Mouse (Mus musculus) stomach, embryonic 16.5 days (tissue): ENCODE measurements at regions not wholly inside any gene's neighbourhood (a gene's known extent, or its start where the extent isn't known, plus 50 kb on each side); places are given as distances from the start of the nearest gene placed in this dataset.

Experiments used
- ATAC-seq: fragments of 200-750 bp; cut with Nextera tagmentation; 2 replicates; pipeline ENCODE4 v1.8.0; 2017; ENCODE audit warnings: moderate number of reproducible peaks, moderate TSS enrichment; ENCODE audit not compliant: insufficient read depth, low FRiP score
- H3K27ac ChIP-seq: fragments of 300-500 bp; sonication (generic); 2 replicates; pipeline ENCODE4 v1.5.1; 2014; ENCODE audit warnings: low read length
- H3K27me3 ChIP-seq: fragments of 300-500 bp; sonication (generic); 2 replicates; pipeline ENCODE4 v1.6.1; 2014; ENCODE audit warnings: low read length, control low read depth, mixed read lengths; ENCODE audit not compliant: control insufficient read depth, insufficient read depth
- H3K36me3 ChIP-seq: fragments of 300-500 bp; sonication (generic); 2 replicates; pipeline ENCODE4 v1.6.1; 2014; ENCODE audit warnings: low read length; ENCODE audit not compliant: control insufficient read depth, insufficient read depth
- H3K4me1 ChIP-seq: fragments of 300-500 bp; sonication (generic); 2 replicates; pipeline ENCODE4 v1.6.1; 2014; ENCODE audit warnings: low read length, control low read depth, mixed read lengths; ENCODE audit not compliant: control insufficient read depth, insufficient read depth
- H3K4me2 ChIP-seq: fragments of 300-500 bp; sonication (generic); 2 replicates; pipeline ENCODE4 v1.6.1; 2014; ENCODE audit warnings: low read depth, low read length, mixed read lengths
- H3K4me3 ChIP-seq: fragments of 300-500 bp; sonication (generic); replicated peaks from 2 replicates; pipeline ENCODE4 v1.5.1; 2014; ENCODE audit warnings: mild to moderate bottlenecking, low read length
- H3K9ac ChIP-seq: fragments of 300-500 bp; sonication (generic); 2 replicates; pipeline ENCODE4 v1.6.1; 2014; ENCODE audit warnings: low read length
- H3K9me3 ChIP-seq: fragments of 300-500 bp; sonication (generic); replicated peaks from 2 replicates; pipeline ENCODE4 v1.6.1; 2016; ENCODE audit warnings: low read length, control low read depth; ENCODE audit not compliant: control insufficient read depth
- WGBS: fragments of 180-500 bp; shearing (Covaris S2); extraction: QIAGEN DNeasy Blood & Tissue Kit; methylation state at CpG from one replicate; pipeline ENCODE4 v1.1.7; 2014; 5-methylcytosine and 5-hydroxymethylcytosine counted together

- Histone ChIP-seq H3K36me3 (no peaks in the 10 kb centered on the region), H3K4me1 (no peaks in the 10 kb centered on the region), H3K9ac (no peak overlapping the region), H3K27ac (no peak overlapping the region), H3K9me3 (no peaks in the 10 kb centered on the region), H3K4me2 (no peak overlapping the region), H3K4me3 (no peak overlapping the region), H3K27me3 (no peaks in the 10 kb centered on the region)
- no peak for ATAC-seq
- WGBS: 38% methylated on average over 7 of the region's 7 CpGs
Observed at GRCm38 (mm10) chr19:14777709-14778108, 179.9 kb upstream of the Tle4 start.

GRCm38 (mm10) chr19:14777198-14777597, 179.3 kb upstream of the Tle4 start:
- Histone ChIP-seq H3K27ac (no peak overlapping the region), H3K4me2 (no peak overlapping the region), H3K36me3 (no peaks in the 10 kb centered on the region), H3K9me3 (no peaks in the 10 kb centered on the region), H3K27me3 (no peaks in the 10 kb centered on the region), H3K4me1 (no peaks in the 10 kb centered on the region), H3K9ac (no peak overlapping the region), H3K4me3 (no peak overlapping the region)
- ATAC-seq: no peak
- WGBS: 14% methylated on average over 10 of the region's 10 CpGs

- H3K27me3 ChIP-seq: no peaks in the 10 kb centered on the region
- no peak overlapping the region for H3K9ac ChIP-seq
- 73% methylated on average over 5 of the region's 5 CpGs for WGBS
- no peaks in the 10 kb centered on the region for H3K4me1 ChIP-seq
- ATAC-seq: no peak
- no peak overlapping the region for H3K4me3 ChIP-seq
- no peak overlapping the region for H3K4me2 ChIP-seq
- no peak overlapping the region for H3K27ac ChIP-seq
- no peaks in the 10 kb centered on the region for H3K36me3 ChIP-seq
- H3K9me3 ChIP-seq: no peaks in the 10 kb centered on the region
Observed at GRCm38 (mm10) chr19:14776791-14777190, 178.9 kb upstream of the Tle4 start.

- ATAC-seq: no peak
- WGBS: 79% methylated on average over 2 of the region's 2 CpGs
- no peak overlapping the region for H3K27ac ChIP-seq
- no peaks in the 10 kb centered on the region for H3K9me3 ChIP-seq
- no peak overlapping the region for H3K9ac ChIP-seq
- H3K36me3 ChIP-seq: no peaks in the 10 kb centered on the region
- no peaks in the 10 kb centered on the region for H3K27me3 ChIP-seq
- H3K4me2 ChIP-seq: no peak overlapping the region
- no peaks in the 10 kb centered on the region for H3K4me1 ChIP-seq
- H3K4me3 ChIP-seq: no peak overlapping the region
Observed at GRCm38 (mm10) chr19:14772794-14773193, 174.9 kb upstream of the Tle4 start.

GRCm38 (mm10) chr19:14752646-14753045, 154.8 kb upstream of the Tle4 start:
- Histone ChIP-seq H3K4me2 (no peak overlapping the region), H3K27me3 (no peaks in the 10 kb centered on the region), H3K9ac (no peak overlapping the region), H3K4me1 (no peaks in the 10 kb centered on the region), H3K27ac (no peak overlapping the region), H3K36me3 (no peaks in the 10 kb centered on the region), H3K9me3 (no peaks in the 10 kb centered on the region), H3K4me3 (no peak overlapping the region)
- ATAC-seq: no peak

GRCm38 (mm10) chr19:14742361-14742760, 144.5 kb upstream of the Tle4 start:
- no peak for ATAC-seq
- WGBS: 90% methylated on average over 3 of the region's 3 CpGs
- Histone ChIP-seq H3K27me3 (no peaks in the 10 kb centered on the region), H3K27ac (no peak overlapping the region), H3K4me1 (no peaks in the 10 kb centered on the region), H3K9me3 (no peaks in the 10 kb centered on the region), H3K9ac (no peak overlapping the region), H3K4me3 (no peak overlapping the region), H3K4me2 (no peak overlapping the region), H3K36me3 (no peaks in the 10 kb centered on the region)

GRCm38 (mm10) chr19:14740936-14741335, 143.1 kb upstream of the Tle4 start:
- H3K4me1 ChIP-seq: no peaks in the 10 kb centered on the region
- H3K27me3 ChIP-seq: no peaks in the 10 kb centered on the region
- H3K4me2 ChIP-seq: no peak overlapping the region
- H3K36me3 ChIP-seq: no peaks in the 10 kb centered on the region
- H3K27ac ChIP-seq: no peak overlapping the region
- no peak overlapping the region for H3K9ac ChIP-seq
- 94% methylated on average over 1 of the region's 1 CpGs for WGBS
- no peak; the same call in 1 of the 2 replicates for ATAC-seq
- H3K9me3 ChIP-seq: no peaks in the 10 kb centered on the region
- no peak overlapping the region for H3K4me3 ChIP-seq

- WGBS: 82% methylated on average over 1 of the region's 1 CpGs
- Histone ChIP-seq H3K4me1 (no peaks in the 10 kb centered on the region), H3K36me3 (no peaks in the 10 kb centered on the region), H3K4me3 (no peak overlapping the region), H3K27me3 (no peaks in the 10 kb centered on the region), H3K9ac (no peak overlapping the region), H3K9me3 (no peaks in the 10 kb centered on the region), H3K4me2 (no peak overlapping the region), H3K27ac (no peak overlapping the region)
- ATAC-seq: peak; percentile 98
Observed at GRCm38 (mm10) chr19:14740139-14740538, 142.3 kb upstream of the Tle4 start.

- no peak for ATAC-seq
- Histone ChIP-seq H3K4me2 (no peak overlapping the region), H3K4me1 (no peaks in the 10 kb centered on the region), H3K9me3 (no peaks in the 10 kb centered on the region), H3K27me3 (no peaks in the 10 kb centered on the region), H3K36me3 (no peaks in the 10 kb centered on the region), H3K27ac (no peak overlapping the region), H3K9ac (no peak overlapping the region), H3K4me3 (no peak overlapping the region)
- 85% methylated on average over 1 of the region's 1 CpGs for WGBS
Observed at GRCm38 (mm10) chr19:14736514-14736913, 138.7 kb upstream of the Tle4 start.

- Histone ChIP-seq H3K4me3 (no peak overlapping the region), H3K9me3 (no peaks in the 10 kb centered on the region), H3K4me2 (no peak overlapping the region), H3K27ac (no peak overlapping the region), H3K36me3 (no peaks in the 10 kb centered on the region), H3K4me1 (no peaks in the 10 kb centered on the region), H3K27me3 (no peaks in the 10 kb centered on the region), H3K9ac (no peak overlapping the region)
- WGBS: 30% methylated on average over 3 of the region's 3 CpGs
- no peak for ATAC-seq
Observed at GRCm38 (mm10) chr19:14725329-14725728, 127.5 kb upstream of the Tle4 start.
